Mouse (Mus musculus) spleen, adult 12 weeks (tissue): ENCODE results near the gene Ccser2.
"Not testable (repeated sequence)": the region's sequence is repeated elsewhere in the genome, so short reads cannot be mapped to it uniquely, and the experiment has no call there.

Experiments
- DNase-seq: peaks from one replicate; pipeline ENCODE4 v3.0.0; 2022; ENCODE audit warnings: low spot score

The Ccser2 gene

DNA sequence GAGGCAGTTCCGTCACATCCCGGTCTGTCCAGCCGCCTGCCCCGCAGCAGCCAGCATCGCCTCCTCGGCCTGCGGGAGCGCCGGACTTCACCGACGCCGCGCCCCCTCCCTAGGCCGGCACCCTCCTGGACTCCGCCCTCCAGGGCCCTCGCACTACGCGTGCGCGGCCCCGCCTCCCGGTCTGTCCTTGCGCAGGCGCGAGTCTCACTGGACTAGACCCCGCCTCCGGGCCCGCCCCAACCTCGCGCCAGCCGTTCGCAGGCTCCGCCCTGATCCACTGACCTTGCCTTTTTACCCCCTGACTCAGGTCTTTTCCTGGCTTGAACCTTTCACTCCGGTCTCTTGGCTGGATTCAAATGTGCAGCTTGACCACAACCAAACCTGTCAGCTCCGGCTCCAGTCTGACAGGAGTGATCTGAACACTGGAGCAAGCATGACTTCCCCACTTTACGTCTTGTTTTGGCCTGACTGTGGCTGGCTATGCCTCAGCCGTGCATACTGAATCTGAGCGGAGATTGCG, at the start of gene Ccser2:
Gene Ccser2, minus strand, starts transcription at position 150 of the 520 bp plus-strand sequence.
- peak; percentile 90 for DNase-seq

DNA sequence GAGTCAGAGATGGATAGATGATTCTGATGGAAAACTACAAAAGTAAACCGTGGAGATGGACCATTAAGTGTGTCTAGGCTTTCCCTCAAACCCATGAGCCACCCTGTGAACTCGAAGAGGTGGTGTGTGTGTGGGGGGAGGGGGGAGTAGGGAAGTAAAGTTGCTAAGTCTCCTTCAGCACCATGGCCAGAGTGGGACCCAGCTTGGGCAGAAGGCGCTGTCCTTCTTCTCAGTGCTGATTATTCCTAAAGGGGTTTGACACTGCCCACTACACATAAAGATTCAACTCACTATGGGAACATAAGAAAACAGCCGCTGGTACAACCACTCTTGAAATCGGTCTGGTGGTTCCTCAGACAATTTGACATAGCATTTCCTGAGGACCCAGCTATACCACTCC, 47.3 kb upstream of the Ccser2 start:
- no peak for DNase-seq

DNA sequence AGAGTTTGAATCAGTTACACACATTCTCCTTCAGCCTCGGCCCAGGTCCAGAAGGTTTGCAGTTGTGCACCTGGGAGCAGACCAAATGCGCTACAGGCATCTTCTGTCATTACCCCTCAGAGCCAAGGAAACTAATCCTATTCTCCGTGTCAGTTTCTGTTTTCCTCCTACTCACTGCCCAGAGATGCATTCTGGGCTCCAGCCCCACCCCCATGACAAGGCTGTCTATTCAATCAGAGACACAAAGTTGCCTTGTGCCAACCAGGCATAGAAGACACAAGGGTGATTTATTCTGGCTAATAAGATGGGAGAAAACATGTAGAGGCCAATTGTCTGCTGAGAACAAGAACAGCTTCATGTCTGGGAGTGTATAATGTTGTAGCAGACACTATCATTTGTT, 45.1 kb upstream of the Ccser2 start:
- no peak for DNase-seq

DNA sequence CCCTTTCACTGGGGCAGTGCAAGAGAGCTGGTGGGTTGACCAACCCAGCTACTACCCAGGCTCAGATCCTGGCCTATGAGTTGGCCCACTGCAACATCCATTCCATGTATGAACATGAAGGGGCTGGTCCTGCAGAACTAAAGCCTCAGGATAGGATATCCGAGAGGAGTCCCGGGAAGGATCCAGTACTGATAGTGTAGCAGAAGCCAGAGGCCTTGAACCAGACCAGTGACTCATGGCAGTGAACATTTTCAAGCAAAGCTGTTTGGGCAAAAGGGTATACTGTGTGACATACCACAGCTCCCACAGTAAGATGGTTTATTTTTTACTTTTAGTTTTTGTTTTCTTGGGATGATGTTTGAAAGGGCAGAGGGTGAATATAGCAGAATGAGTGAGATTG, 41.1 kb upstream of the Ccser2 start:
- no peak for DNase-seq

DNA sequence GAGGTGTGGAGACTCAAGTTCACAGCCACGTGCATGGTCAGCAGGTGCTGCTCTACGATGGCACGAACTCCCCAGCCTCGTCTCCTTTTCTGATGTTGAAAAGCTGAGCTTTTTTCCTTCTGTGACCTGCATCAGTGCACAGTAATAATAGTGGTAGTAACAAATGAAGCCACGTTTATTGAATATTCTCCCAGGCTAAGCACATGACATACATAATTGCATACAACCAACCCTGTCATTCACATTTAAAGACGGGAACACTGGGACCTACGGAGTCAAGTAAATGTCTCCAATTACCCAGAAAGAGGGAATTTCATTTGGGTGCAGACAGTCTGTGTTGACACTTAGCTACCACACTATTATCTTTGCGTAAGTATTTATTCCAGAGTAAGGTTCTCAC, 37.9 kb upstream of the Ccser2 start:
- DNase-seq: no peak

DNA sequence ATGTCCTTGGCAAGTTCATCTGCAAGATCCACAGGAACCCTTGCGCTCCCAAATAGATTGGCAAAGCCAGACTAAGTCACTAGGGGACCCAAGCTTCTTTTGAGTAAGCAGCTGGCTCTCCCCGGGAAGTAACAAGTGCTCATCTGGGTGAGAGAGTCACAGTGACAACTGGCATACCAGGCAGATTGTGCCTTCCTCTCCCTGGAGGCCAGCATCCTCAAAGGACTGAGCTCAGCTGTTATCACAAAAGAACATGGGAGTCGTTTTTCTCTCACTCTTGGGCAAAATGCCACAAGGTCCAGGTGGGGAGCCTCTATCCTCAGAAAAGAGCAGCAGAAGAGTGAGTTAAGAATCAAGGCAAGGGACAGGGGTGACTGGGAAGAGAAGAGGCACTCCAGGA, 37.3 kb upstream of the Ccser2 start:
- DNase-seq: no peak

DNA sequence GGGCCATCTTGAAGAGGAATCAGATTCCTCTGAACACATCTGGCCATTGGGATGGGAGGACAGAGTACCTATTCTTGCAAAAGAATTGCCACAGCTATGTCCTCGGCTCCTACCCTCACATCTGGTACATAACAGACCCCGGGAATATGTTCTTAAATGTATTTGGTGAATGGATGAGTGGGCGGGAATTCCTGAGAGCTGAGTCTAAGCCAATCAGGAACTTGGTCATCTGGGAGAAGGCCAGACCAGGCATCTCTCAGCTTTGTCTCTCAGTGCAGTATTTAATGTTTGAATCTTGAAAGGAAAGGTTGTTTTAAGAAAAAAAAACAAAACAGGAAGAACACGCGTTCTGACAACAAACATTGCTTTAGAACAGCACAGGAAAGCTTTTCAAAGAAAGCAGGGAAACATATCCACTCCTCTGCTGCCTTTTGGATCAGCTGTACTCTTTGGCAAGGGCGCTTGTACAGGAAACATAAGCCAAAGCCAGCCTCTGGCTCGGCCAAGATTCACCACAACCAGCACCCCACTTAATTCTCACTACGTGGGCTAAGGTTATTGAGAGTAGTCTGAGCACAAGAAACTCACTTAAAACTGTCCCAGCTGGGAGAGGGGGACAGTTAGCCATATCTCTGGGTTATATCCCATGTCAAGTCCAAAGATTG, 35.0 kb upstream of the Ccser2 start:
- DNase-seq: no peak

DNA sequence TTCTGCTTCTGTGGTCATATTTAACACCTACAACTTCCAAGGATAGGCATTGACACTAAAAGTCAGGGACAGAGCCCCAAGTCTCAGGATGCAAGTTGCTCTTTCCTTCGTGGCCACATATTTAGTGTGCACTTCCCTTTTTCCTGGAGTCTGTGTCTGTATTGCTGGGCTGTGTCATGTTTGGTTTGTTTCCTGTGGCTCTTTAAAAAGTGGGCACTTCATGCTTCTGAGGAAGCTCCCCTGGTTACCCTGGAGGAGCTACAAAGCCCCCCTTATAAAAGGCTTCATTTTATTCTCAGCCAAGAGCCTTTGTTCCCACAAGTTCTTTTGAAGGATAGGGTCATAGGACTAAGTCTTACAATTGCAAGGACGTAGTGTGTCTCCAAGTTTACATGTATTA, 34.3 kb upstream of the Ccser2 start:
- DNase-seq: no peak

DNA sequence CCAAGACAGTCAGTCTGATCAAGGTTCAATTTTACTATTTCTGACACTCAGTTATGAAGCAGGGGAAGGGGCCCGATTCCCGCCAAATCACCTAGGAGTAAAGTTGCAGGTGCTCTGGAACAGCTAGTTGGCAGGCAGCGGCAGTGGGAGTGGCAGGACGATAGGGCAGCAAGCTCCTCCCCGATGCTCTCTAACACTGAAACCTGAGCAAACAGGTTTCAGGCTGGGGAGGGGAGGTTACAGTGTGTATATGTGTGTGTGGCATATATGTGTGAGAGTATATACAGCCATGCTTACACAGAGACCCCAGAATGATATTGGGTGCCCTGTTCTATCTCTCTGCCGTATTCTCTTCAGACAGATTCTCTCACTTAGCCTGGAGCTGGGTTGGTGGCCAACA, 32.2 kb upstream of the Ccser2 start:
- not testable (repeated sequence) for DNase-seq

DNA sequence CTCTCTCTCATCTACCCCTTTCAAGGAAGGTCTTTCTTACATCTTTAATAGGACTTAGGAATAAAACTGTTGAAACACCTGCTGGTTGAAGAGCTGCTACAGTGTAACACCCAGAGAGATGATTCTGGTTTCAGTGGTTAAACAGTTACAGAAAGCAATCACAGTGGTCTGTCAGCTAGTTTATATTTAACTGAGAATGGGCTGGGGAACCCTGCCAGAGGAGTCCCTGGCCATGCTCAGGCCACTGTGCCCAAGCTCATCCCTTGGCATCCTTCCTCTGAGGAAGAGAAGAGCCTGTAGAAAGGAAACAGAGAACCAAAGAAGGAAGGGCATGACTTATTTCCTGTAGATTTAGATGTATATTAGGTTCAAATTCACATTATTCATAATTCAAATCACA, 21.2 kb upstream of the Ccser2 start:
- DNase-seq: no peak

DNA sequence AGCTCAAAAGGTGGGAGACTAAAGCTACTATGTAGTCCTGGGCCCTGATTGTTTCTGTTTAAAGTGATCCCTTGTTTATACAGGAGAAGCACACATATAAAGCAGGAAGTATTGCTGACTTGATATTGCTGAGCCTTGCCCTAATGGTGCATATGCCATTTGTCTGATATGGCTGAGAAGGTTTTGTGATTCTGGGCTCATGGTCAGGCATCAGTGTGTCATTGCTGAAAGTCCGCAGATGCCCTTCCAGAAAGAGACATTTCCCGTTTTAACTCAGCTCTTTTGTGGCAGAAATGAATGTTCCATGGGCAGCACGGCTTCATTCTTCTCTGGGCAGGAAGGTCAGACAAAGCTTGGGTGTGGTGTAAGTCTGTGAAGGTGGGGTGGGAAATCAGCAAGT, 17.1 kb upstream of the Ccser2 start:
- no peak for DNase-seq

DNA sequence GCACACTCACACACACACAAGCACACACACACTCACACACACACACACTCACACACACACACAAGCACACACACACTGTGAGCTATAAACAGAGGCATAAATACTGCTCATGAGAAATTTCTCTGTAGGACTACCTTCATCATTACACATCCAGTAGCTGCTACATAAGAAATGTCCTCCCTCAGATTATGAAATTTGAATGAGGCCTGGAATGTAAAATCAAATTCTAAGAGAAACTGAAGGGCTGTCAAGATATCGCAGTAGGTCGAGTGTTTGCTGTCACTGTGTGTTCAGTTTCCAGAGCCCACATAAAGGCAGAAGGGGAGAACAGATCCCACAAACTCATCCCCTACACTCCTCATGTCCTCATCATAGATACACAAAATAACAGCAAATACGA, 6.4 kb upstream of the Ccser2 start:
- no peak for DNase-seq

DNA sequence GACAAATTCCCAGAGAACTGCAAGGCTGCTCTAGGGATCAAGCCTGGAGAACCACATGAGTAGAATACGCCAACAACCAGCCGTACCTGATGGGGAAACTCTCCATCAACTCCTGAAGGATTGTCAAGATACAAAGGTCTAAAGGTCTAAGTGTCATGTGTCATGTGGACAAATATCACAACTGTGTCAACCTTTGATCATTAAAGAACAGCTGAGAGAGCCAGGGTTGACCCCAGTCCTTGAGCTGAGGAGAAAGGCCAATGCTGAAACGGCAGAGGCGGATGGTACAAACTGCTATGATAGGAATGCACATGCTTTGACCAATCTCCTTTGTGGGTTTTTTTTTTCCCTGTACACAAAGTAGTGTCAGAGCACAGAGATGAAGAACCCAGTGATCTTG, 2.6 kb upstream of the Ccser2 start:
- no peak for DNase-seq

DNA sequence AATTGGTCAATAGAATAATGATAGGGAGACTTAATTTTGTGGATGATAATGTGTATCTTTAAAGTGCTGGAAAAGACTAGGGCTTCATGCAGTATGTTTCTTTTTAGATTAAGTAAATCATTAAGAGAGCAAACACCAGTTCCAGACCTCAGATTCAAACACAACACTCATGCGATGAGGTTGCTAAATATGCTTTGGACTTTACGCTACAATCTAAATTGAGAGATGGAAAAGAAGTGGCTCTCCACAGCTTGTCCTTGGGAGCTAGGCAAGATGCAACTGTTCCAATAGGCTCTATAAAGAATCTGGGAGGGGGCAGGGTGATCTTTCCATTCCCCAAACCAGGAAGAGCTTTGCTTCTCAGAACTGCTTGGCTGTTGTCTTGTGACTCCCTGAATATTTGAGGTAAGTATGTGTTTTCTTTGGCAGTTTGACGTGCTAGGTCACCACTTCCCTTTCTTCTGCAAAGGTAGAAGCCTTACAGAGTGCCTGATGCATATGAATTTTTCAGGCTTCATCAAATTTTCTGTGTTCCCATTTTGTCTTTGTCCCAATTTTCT, 1.4 kb upstream of the Ccser2 start:
- DNase-seq: no peak

DNA sequence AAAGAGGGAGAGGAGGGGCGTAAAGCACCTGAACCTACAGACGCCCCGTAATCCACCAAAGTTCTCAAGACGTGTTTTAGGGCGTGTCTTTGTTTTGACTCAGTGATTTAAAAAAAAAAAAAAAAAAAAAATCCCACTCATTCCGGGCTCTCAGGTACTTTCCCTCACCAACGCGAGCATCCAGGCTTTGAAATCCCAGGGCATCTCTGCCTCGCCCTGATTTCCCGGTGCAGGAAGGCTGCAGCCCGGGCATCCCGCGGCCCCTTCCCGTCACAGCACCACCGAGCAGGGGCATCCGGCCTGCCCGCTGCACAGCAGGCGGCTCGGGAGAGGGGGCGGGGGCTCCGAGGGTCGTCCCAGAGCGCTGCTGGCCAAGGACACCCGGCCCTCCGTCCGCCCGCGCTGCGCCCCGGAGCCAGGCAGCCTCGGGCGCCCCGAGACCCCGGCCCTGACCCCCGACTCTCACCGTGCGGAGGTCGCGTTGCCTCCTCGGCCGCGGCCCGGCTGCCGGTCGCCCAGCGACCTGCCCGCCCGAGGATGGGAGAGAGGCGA, 425 bp downstream of the Ccser2 start:
- DNase-seq: no peak

DNA sequence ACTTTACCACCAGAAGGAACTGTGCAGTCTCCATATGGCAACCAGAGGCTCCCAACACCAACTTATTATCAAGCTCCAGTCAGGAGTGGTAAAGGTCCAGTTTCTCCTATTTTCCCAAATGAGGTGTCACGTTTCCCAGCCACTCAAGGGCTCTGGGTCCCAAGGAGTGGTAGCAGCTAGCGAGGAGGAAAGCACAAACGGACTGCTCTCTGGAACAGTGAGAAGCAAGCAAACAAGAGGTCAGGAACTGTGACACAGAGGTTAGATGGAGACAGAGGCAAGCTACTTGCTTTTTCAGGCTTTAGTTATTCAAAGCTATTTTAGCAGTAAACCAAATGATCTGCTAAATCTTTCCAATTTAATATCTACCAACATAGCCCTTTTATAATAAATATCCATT, 3.2 kb downstream of the Ccser2 start:
- DNase-seq: no peak

DNA sequence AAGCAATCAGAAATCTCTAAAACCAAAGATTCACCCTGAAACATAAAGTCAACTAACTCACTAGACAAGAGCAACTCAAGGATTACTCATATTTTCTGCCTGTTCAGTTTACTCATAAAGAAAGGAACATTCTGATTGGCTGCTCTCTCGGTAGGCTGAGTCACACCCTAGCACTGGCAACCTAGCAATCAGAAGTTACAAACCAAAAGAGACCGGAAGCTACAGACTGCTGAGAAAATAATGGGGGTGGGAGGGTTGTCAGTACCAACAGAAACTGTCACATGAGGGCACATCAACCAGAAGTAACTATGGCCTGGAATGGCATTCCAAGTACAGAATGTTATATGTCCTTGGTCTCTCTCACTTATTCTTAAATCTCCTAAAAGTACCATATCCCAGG, 6.1 kb downstream of the Ccser2 start:
- no peak for DNase-seq

DNA sequence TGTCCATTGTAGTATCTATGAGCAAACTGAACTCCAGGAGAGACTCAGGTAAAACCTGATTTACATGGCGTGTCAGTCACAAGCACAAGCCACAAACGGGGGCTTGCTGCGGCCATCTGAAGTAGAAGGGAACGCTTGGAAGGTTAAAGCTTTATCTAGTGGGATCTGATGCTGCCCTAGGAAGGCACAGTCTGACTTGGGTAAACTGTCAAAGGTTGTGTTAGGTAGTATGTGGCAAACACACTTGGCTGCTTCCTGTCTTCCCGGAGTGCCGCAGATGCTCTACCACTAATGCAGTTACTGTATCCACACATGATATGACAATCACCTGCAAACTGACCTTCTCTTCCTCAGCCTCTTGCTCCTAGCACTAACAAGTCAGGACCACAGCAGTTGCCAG, 10.9 kb downstream of the Ccser2 start:
- DNase-seq: no peak

DNA sequence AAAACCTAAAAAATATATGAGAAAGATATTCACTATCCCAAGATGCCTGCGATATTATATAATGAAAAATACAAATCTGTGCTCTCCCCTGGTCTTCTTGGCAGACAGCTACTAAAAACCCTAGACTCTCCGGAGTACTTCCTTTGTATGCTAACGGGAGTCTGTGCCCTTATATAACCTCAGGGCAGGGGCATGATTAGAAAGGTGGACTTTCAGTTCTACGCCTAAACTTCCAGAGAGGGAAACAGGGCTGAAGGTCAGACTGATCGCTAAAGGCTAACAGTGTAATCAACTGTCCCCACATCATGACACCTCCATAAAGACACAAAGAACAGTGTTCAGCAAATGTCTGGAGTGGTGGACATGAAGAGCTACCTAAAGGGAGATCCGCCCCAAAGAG, 11.3 kb downstream of the Ccser2 start:
- no peak for DNase-seq

DNA sequence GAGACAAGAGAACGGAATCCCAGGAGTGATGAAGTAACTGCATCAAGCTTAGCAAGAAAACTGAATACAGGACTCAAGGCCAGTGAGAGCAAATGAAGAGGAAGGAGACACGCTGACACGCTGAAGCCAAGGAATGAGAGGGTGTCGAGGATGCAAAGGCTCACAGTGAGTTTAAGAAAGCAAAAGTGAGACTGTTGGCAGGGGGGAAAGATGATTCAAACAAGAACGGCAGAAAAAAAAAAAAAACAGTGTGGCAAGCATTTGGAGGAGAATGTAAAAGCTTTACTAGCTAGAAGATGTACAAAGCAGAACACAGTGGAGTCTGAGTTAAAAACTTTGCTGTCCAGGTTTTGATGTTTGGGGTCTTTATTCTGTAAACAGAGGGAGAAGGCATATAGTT, 11.9 kb downstream of the Ccser2 start:
- no peak for DNase-seq

DNA sequence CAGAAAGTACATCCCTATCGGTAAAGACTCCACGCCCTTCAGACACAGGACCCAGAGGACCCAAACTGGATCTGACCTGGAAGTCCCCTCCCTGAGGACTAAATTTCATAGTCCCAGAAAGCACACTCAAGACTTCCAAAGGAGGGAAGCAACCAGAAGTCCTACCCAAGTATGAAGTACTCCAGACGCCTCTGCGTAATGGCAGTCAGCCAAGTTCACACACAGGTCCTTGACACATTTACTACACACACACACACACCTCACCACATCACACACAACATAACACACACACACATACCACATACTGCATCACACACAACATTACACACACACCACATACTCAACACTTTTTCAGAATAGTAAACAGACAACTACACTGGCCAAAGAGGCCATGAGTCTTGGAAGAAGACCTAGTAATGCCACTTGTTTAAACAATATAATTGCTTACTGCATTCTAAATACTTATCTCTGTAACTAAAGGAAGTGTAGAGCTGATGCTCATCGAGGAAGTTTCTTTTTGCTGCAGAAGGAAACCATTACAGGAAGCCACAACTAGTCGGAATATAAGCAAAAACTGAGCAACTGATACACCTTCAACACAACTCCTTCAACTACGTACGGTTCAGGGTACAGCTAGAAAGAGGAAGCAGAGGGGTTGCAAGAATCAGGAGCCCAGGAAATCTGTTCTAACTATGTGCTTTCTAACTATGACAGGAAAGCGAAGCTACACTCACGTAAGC, 15.7 kb downstream of the Ccser2 start:
- DNase-seq: no peak

DNA sequence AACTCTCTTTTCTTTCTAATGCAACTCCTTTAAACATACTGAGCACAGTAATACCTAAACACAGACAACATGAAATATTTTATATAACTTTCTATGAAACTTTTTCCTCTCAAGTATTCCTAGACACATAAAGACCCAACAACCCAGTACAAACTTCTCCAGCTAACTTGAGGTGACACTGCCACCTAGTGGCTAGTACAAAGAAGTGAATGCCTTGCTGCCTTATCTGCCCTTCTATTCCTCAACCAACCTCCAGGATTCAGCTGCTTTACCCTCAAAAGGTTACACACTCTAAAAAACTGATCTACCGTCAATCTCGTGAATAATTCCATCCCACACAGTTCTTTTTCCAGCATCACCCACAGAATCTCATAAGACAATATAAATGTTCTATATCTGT, 16.4 kb downstream of the Ccser2 start:
- DNase-seq: no peak

DNA sequence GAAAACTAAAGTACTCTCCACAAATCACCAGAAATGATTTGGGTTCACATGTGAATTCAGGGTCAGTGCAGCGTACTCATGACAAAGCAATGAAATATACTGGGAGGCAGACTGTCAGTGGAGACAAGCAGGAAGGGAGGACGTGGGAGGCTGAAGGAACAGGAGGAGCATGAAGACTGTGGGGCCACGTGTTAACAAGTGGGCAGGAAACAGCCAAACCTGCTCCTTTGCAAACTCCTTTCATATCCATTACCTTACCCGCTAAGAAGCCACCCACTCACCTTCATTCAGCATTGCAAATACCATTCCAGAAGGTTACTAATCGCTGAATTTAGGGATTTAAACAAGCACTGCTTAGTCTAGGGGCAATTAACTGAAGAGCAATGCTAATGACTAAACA, 25.9 kb downstream of the Ccser2 start:
- DNase-seq: no peak
